Mouse (Mus musculus) heart, adult 8-10 months (tissue): ENCODE results near the gene Stk19. TPM values are rescaled to one million over a fixed set of nuclear protein-coding genes. Genes with fewer than 3 reads are reported as not detected.
"Not testable (repeated sequence)": the region's sequence is repeated elsewhere in the genome, so short reads cannot be mapped to it uniquely, and the experiment has no call there.

ENCODE experiments used
- DNase-seq: peaks from one replicate; pipeline ENCODE4 v3.0.0; 2022; ENCODE audit warnings: low spot score
- total RNA-seq, 4 experiments: library from RNA; stranded (reverse); gene quantifications; 2 replicates each; pipeline ENCODE4 v1.2.4; 2022

The Stk19 gene
- total RNA-seq, 4 experiments from 2014 or later: 8.2 to 14.6 (median 9.5) TPM

- no peak for DNase-seq
Observed at GRCm38 (mm10) chr17:34840736-34841307, 4.1 kb upstream of the Stk19 start.

- no peak for DNase-seq
Observed at GRCm38 (mm10) chr17:34838785-34839184, 2.0 kb upstream of the Stk19 start.

- DNase-seq: no peak
Observed at GRCm38 (mm10) chr17:34837464-34838324, 949 bp upstream of the Stk19 start.

GRCm38 (mm10) chr17:34836155-34836855 lies 440 bp downstream of the Stk19 start:
- no peak for DNase-seq

GRCm38 (mm10) chr17:34830776-34831175 lies 6.0 kb downstream of the Stk19 start:
- not testable (repeated sequence) for DNase-seq

GRCm38 (mm10) chr17:34814818-34815370 lies 21.9 kb downstream of the Stk19 start:
- no peak for DNase-seq

GRCm38 (mm10) chr17:34813747-34814146 lies 23.0 kb downstream of the Stk19 start:
- not testable (repeated sequence) for DNase-seq

- DNase-seq: no peak
Observed at GRCm38 (mm10) chr17:34811275-34811674, 25.5 kb downstream of the Stk19 start.

GRCm38 (mm10) chr17:34810811-34811210 lies 25.9 kb downstream of the Stk19 start:
- DNase-seq: not testable (repeated sequence)

GRCm38 (mm10) chr17:34810411-34810810 lies 26.3 kb downstream of the Stk19 start:
- not testable (repeated sequence) for DNase-seq

GRCm38 (mm10) chr17:34808599-34809205 lies 28.0 kb downstream of the Stk19 start:
- no peak for DNase-seq

- DNase-seq: no peak
Observed at GRCm38 (mm10) chr17:34807176-34807575, 29.6 kb downstream of the Stk19 start.

- DNase-seq: no peak
Observed at GRCm38 (mm10) chr17:34804871-34805562, 31.7 kb downstream of the Stk19 start.

- DNase-seq: not testable (repeated sequence)
Observed at GRCm38 (mm10) chr17:34804301-34804700, 32.4 kb downstream of the Stk19 start, which contains the start of gene Cyp21a1. TSS of gene Cyp21a1 (minus strand) at chr17:34804561.

GRCm38 (mm10) chr17:34803367-34803766 lies 33.4 kb downstream of the Stk19 start:
- not testable (repeated sequence) for DNase-seq

- DNase-seq: not testable (repeated sequence)
Observed at GRCm38 (mm10) chr17:34802756-34803155, 34.0 kb downstream of the Stk19 start.

- DNase-seq: not testable (repeated sequence)
Observed at GRCm38 (mm10) chr17:34800781-34801305, 35.9 kb downstream of the Stk19 start.

- no peak for DNase-seq
Observed at GRCm38 (mm10) chr17:34799531-34799925, 37.2 kb downstream of the Stk19 start.

- no peak for DNase-seq
Observed at GRCm38 (mm10) chr17:34798866-34799530, 37.7 kb downstream of the Stk19 start.

- not testable (repeated sequence) for DNase-seq
Observed at GRCm38 (mm10) chr17:34798071-34798470, 38.7 kb downstream of the Stk19 start.
